Mouse (Mus musculus): ENCODE measurements around the gene Cdk5rap1.

GRCm38 (mm10) chr2:154418001-154418400, 45.2 kb upstream of the Cdk5rap1 start:
- no peak for TF ChIP-seq CTCF (conservative IDR thresholded peaks at IDR 0.05; ENCODE audit: insufficient read depth, insufficient read length, low read depth, low read length)
- TF ChIP-seq POLR2A (IDR thresholded peaks at IDR 0.05; ENCODE audit: low read depth, low read length): no peak
